Mouse (Mus musculus): Measurements from ENCODE around the gene Cnp. TPM values are rescaled to one million over a fixed set of nuclear protein-coding genes. Genes with fewer than 3 reads are reported as not detected.

Gene Cnp
- polyA plus RNA-seq, 1 experiment from 2014 or later: 21.9 TPM

DNA sequence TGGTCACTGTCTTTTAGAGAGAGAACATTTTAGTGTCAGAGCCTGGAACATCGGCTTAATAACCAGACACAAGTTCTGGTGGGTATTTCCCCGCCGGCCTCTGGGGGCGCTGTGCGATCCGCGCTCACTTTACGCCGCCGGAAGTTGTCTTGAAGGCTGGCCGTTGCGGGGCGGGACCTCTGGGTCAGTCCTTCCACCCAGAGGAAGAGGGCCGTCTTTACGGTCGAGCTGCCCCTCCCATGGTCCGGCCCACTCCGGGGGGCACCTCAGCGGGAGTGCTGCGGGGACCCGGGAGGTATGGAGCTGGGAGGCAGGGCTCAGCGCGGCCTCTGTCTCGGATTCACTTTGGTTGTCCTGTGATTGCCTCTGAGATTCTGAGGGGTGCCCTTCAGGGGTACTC lies 48.0 kb downstream of the Cnp start:
- Histone ChIP-seq H3K36me3 (ENCODE audit: control insufficient read depth, insufficient read depth, low read length) (peaks cover 3% of the 10 kb centered on the region; the same call in 1 of the 2 replicates), H3K4me2 (ENCODE audit: low read depth, severe bottlenecking) (peak overlapping the region; percentile 48), H3K4me3 (ENCODE audit: low read depth, low read length) (peak overlapping the region; percentile 89), H3K27me3 (ENCODE audit: control insufficient read depth, insufficient read depth, low read length) (no peaks in the 10 kb centered on the region), H3K9me3 (ENCODE audit: control insufficient read depth, low read length) (no peaks in the 10 kb centered on the region), H3K9ac (ENCODE audit: low read length) (peak overlapping the region; percentile 78), H3K4me1 (ENCODE audit: control insufficient read depth, insufficient read depth, low read length) (peaks cover 16% of the 10 kb centered on the region), H3K27ac (replicated peaks; ENCODE audit: low read depth, low read length) (no peak overlapping the region)
- DNase-seq (ENCODE audit: low spot score) (peak; percentile 96), ATAC-seq (ENCODE audit: insufficient number of reproducible peaks, low FRiP score, low TSS enrichment, low read depth) (peak; percentile 71; the same call in 1 of the 2 replicates)
- WGBS: under 1% methylated on average over 24 of the region's 24 CpGs

DNA sequence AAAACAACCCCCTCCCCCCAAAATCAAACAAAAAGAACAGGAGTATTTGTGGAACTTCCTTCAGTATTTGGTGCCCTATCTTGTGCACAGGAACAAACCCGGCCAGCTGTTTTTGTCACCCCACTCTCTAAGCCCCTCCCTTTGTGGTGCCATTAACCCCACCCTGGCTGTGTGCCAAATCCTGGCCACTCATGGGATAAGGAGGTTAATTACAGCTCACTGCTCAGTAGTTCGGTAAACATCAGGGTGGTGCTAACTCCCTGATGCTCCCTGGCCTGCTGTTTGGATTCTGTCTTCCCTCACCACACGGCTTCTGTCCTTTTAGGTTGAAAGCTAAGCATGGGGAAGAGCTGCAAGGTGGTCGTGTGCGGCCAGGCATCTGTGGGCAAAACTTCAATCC lies 49.2 kb downstream of the Cnp start:
- WGBS: 51% methylated on average over 5 of the region's 5 CpGs
- Histone ChIP-seq H3K4me3 (ENCODE audit: low read depth, low read length) (peak overlapping the region; percentile 89; the same call in 1 of the 2 replicates), H3K4me2 (ENCODE audit: low read depth, severe bottlenecking) (peak overlapping the region; percentile 48; the same call in 1 of the 2 replicates), H3K36me3 (ENCODE audit: control insufficient read depth, insufficient read depth, low read length) (peaks cover 3% of the 10 kb centered on the region; the same call in 1 of the 2 replicates), H3K9ac (ENCODE audit: low read length) (no peak overlapping the region), H3K27me3 (ENCODE audit: control insufficient read depth, insufficient read depth, low read length) (no peaks in the 10 kb centered on the region), H3K4me1 (ENCODE audit: control insufficient read depth, insufficient read depth, low read length) (peaks cover 9% of the 10 kb centered on the region), H3K27ac (replicated peaks; ENCODE audit: low read depth, low read length) (no peak overlapping the region), H3K9me3 (ENCODE audit: control insufficient read depth, low read length) (no peaks in the 10 kb centered on the region)
- DNase-seq (ENCODE audit: low spot score) (no peak), ATAC-seq (ENCODE audit: insufficient number of reproducible peaks, low FRiP score, low TSS enrichment, low read depth) (no peak)

DNA sequence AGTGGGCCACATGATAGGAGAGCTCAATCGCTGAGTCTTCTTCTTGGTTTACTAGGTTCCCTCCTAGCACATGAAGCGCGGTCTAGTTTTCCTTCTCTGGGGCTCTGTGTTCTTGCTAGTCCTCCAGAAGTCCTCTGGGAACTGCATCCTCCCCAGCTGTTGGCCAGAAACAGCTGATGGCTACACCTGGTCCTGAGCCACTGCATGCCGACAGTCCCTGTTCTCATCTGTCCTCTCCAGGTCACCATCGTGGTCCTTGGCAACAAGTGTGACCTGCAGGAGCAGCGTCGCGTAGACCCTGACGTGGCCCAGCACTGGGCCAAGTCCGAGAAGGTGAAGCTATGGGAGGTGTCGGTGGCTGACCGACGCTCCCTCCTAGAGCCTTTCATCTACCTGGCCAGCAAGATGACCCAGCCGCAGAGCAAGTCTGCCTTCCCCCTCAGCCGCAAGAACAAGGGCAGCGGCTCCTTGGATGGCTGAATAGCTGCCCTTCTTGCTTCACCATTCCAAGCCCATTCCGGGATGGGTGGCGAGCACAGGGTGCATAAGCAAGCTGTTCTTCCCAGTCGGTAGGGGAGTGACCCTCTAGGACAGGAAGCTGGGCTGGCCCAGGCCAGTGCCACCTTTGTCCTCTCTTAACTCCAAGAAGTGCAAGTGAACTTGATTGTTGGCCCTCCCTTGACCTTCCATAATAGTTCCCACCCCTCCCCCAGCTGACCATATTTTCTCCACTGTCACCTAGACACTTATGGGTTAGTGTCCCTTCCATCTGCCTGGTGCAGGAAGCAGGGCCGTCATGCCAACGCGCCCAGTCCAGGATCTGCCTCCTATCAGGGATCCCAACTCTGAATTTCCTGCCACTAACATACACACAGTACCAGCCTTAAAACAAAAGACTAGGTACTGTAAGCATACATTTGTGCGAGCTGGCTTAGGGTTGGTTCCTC lies 51.3 kb downstream of the Cnp start:
- Histone ChIP-seq H3K9ac (ENCODE audit: low read length) (no peak overlapping the region), H3K27me3 (ENCODE audit: control insufficient read depth, insufficient read depth, low read length) (no peaks in the 10 kb centered on the region), H3K9me3 (ENCODE audit: control insufficient read depth, low read length) (no peaks in the 10 kb centered on the region), H3K36me3 (ENCODE audit: control insufficient read depth, insufficient read depth, low read length) (peaks cover 3% of the 10 kb centered on the region; the same call in 1 of the 2 replicates), H3K4me2 (ENCODE audit: low read depth, severe bottlenecking) (no peak overlapping the region), H3K4me1 (ENCODE audit: control insufficient read depth, insufficient read depth, low read length) (peaks cover 5% of the 10 kb centered on the region), H3K4me3 (ENCODE audit: low read depth, low read length) (no peak overlapping the region), H3K27ac (replicated peaks; ENCODE audit: low read depth, low read length) (no peak overlapping the region)
- ATAC-seq (ENCODE audit: insufficient number of reproducible peaks, low FRiP score, low TSS enrichment, low read depth): no peak
- no peak for DNase-seq (ENCODE audit: low spot score)
- 93% methylated on average over 23 of the region's 23 CpGs for WGBS

DNA sequence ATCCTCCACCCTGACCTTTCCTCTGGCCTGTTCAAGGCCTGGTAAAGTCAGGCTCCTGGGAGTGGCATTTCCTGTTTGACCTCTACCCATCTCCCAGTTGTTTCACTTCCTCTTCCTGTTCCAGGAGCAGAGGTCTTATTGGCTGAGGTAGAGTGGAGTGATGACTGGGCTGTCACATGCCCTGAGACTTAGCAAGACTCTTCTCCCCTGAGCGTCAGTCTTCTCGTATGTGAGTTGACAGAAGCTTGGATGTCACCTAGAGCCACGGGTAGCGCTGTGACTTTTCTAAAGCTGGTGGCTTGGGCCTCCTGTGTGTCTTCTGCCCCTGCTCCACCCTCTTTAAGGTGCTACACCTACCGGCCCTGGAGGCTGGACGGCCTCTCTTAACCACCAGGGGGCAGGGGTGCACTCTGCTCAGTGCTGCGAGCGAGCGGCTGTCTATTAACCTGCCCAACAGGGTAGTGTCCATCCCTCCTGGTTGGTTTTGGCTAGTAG lies 52.0 kb downstream of the Cnp start:
- 19% methylated on average over 9 of the region's 9 CpGs for WGBS
- H3K4me3 ChIP-seq (ENCODE audit: low read depth, low read length): no peak overlapping the region
- ATAC-seq (ENCODE audit: insufficient number of reproducible peaks, low FRiP score, low TSS enrichment, low read depth) (0 out of 2 replicates have a peak, but pooled peaks have one; percentile 17), DNase-seq (ENCODE audit: low spot score) (peak; percentile 77)
- H3K27me3 ChIP-seq (ENCODE audit: control insufficient read depth, insufficient read depth, low read length): no peaks in the 10 kb centered on the region
- H3K36me3 ChIP-seq (ENCODE audit: control insufficient read depth, insufficient read depth, low read length): peaks cover 3% of the 10 kb centered on the region; the same call in 1 of the 2 replicates
- no peak overlapping the region for H3K27ac ChIP-seq (replicated peaks; ENCODE audit: low read depth, low read length)
- peaks cover 5% of the 10 kb centered on the region for H3K4me1 ChIP-seq (ENCODE audit: control insufficient read depth, insufficient read depth, low read length)
- H3K4me2 ChIP-seq (ENCODE audit: low read depth, severe bottlenecking): no peak overlapping the region
- H3K9ac ChIP-seq (ENCODE audit: low read length): no peak overlapping the region
- H3K9me3 ChIP-seq (ENCODE audit: control insufficient read depth, low read length): no peaks in the 10 kb centered on the region

DNA sequence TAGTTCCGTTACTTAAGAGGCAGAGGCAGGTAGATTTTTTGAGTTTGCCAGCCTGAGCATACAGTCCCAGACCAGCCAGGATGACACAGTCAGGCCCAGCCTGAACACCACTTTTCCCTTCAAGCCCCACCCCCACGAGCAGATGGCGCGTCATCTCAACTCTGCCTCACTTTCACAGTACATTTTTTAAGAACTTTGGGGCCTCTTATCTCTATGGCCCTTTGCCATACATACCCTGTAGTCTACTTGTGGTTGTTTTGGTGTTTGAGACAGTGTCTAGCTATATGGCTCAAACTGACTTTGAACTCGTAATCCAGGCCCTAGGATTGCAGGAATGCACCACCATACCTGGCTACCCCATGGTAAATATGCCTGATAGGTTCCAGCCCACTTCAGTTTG lies 53.4 kb downstream of the Cnp start:
- no peak overlapping the region for H3K9ac ChIP-seq (ENCODE audit: low read length)
- DNase-seq (ENCODE audit: low spot score): no peak
- WGBS: 89% methylated on average over 5 of the region's 5 CpGs

DNA sequence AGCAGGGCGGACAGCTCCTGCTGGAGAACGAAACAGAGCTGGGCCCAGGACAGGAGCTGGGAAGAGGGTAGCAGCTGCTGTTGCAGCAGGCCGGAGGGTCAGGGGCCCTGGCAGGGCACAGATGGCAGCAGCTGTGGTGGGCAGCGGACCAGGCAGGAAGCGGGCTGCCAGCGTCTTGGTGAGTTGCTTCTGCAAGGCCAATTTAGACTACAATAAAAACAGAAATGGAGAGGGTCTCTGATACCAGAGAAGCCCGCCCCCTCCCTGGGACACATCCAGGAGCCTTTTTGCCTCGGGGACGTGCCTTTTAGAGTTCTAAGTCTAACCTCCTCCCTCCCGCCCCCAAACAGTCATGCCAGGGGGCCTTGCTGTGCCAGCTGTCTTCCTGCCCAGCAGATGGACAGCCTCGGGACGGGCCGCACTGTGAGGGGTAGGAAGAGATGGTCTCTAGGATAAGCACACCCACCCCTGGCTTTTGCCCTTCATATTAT lies 54.2 kb downstream of the Cnp start:
- Histone ChIP-seq H3K9me3 (ENCODE audit: control insufficient read depth, low read length) (no peaks in the 10 kb centered on the region), H3K36me3 (ENCODE audit: control insufficient read depth, insufficient read depth, low read length) (peaks cover 3% of the 10 kb centered on the region; the same call in 1 of the 2 replicates), H3K27me3 (ENCODE audit: control insufficient read depth, insufficient read depth, low read length) (no peaks in the 10 kb centered on the region), H3K4me1 (ENCODE audit: control insufficient read depth, insufficient read depth, low read length) (peaks cover 1% of the 10 kb centered on the region; the same call in 1 of the 2 replicates), H3K4me2 (ENCODE audit: low read depth, severe bottlenecking) (no peak overlapping the region), H3K4me3 (ENCODE audit: low read depth, low read length) (no peak overlapping the region), H3K27ac (replicated peaks; ENCODE audit: low read depth, low read length) (no peak overlapping the region), H3K9ac (ENCODE audit: low read length) (no peak overlapping the region; the same call in 1 of the 2 replicates)
- ATAC-seq (ENCODE audit: insufficient number of reproducible peaks, low FRiP score, low TSS enrichment, low read depth): no peak
- DNase-seq (ENCODE audit: low spot score): no peak
- 57% methylated on average over 13 of the region's 13 CpGs for WGBS

More for the DNA sequence above, 53.4 kb downstream of the Cnp start:
- no peak overlapping the region for H3K27ac ChIP-seq (replicated peaks; ENCODE audit: low read depth, low read length)
- H3K4me3 ChIP-seq (ENCODE audit: low read depth, low read length): no peak overlapping the region
- peaks cover 5% of the 10 kb centered on the region for H3K4me1 ChIP-seq (ENCODE audit: control insufficient read depth, insufficient read depth, low read length)
- H3K27me3 ChIP-seq (ENCODE audit: control insufficient read depth, insufficient read depth, low read length): no peaks in the 10 kb centered on the region
- H3K9me3 ChIP-seq (ENCODE audit: control insufficient read depth, low read length): no peaks in the 10 kb centered on the region
- peaks cover 3% of the 10 kb centered on the region; the same call in 1 of the 2 replicates for H3K36me3 ChIP-seq (ENCODE audit: control insufficient read depth, insufficient read depth, low read length)
- ATAC-seq (ENCODE audit: insufficient number of reproducible peaks, low FRiP score, low TSS enrichment, low read depth): no peak
- no peak overlapping the region for H3K4me2 ChIP-seq (ENCODE audit: low read depth, severe bottlenecking)

DNA sequence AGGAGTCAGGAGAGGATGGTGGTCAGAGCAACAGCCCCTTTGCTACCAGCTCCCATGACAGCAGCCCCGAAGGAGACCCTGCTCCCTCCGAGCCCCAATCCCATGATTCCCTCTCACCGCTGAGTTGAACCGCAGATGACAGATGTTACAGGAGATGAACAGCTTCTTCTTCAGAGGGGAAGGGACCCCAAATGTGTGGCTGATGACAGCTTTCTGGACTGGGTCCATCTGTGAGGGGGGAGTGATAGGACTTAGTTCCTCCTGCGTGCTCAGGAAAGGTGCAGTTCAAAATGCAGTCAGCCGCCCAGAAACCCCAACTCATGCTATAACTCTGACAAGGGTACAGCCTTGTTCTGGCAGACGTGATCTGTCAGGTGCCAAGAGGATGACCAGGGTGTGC lies 59.8 kb downstream of the Cnp start:
- Histone ChIP-seq H3K27me3 (ENCODE audit: control insufficient read depth, insufficient read depth, low read length) (peaks cover 5% of the 10 kb centered on the region), H3K36me3 (ENCODE audit: control insufficient read depth, insufficient read depth, low read length) (no peaks in the 10 kb centered on the region), H3K9ac (ENCODE audit: low read length) (no peak overlapping the region), H3K9me3 (ENCODE audit: control insufficient read depth, low read length) (no peaks in the 10 kb centered on the region), H3K4me3 (ENCODE audit: low read depth, low read length) (no peak overlapping the region), H3K4me2 (ENCODE audit: low read depth, severe bottlenecking) (no peak overlapping the region), H3K4me1 (ENCODE audit: control insufficient read depth, insufficient read depth, low read length) (no peaks in the 10 kb centered on the region), H3K27ac (replicated peaks; ENCODE audit: low read depth, low read length) (no peak overlapping the region)
- ATAC-seq (ENCODE audit: insufficient number of reproducible peaks, low FRiP score, low TSS enrichment, low read depth) (no peak), DNase-seq (ENCODE audit: low spot score) (no peak)
- WGBS: 73% methylated on average over 7 of the region's 7 CpGs

DNA sequence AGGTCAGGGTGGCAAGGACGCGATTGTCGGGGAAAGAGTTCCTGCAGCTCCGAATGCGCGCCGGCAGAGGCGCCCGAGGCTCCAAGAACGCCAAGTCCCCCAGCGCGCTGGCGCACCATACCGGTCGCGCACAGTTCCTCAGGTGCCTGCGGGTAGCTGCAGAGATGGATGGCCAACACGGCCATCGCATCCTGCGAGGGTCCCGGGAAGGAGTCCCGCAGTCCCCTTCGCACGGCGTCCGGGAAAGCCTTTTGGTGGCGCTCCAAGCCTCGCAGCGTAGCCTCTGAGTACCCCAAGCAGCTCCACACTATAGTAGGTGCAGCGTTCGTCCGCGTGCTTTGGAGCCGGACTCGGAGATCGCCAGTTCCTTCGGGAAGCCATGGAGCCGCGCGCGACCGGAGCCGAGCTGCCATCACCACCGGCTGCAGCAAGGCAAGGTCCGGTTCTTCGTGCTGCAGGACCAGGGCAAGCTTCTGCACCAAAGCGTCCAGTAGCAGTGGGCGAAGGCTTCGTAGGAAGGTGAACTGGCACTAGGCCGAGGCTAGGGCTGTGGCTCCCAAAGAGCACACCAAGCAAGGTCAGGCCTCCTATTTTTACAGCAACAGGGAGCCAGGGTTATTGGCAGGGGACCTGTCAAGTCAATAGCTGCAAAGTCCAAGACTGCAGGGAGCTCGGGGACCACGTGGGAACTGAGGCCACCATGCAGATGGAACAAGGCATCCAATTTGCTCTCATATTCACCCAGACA lies 65.6 kb downstream of the Cnp start:
- H3K36me3 ChIP-seq (ENCODE audit: control insufficient read depth, insufficient read depth, low read length): no peaks in the 10 kb centered on the region; the same call in 1 of the 2 replicates
- no peak overlapping the region for H3K27ac ChIP-seq (replicated peaks; ENCODE audit: low read depth, low read length)
- H3K27me3 ChIP-seq (ENCODE audit: control insufficient read depth, insufficient read depth, low read length): peaks cover 20% of the 10 kb centered on the region
- no peaks in the 10 kb centered on the region for H3K9me3 ChIP-seq (ENCODE audit: control insufficient read depth, low read length)
- peak overlapping the region; percentile 83 for H3K4me2 ChIP-seq (ENCODE audit: low read depth, severe bottlenecking)
- no peaks in the 10 kb centered on the region for H3K4me1 ChIP-seq (ENCODE audit: control insufficient read depth, insufficient read depth, low read length)
- ATAC-seq (ENCODE audit: insufficient number of reproducible peaks, low FRiP score, low TSS enrichment, low read depth) (no peak), DNase-seq (ENCODE audit: low spot score) (peak; percentile 79)
- peak overlapping the region; percentile 49; the same call in 1 of the 2 replicates for H3K9ac ChIP-seq (ENCODE audit: low read length)
- WGBS: 9% methylated on average over 52 of the region's 52 CpGs
- peak overlapping the region; percentile 33 for H3K4me3 ChIP-seq (ENCODE audit: low read depth, low read length)
